Mouse (Mus musculus) forebrain, embryonic 13.5 days (tissue): ENCODE measurements around the gene Dkk3. TPM values are rescaled to one million over a fixed set of nuclear protein-coding genes. Genes with fewer than 3 reads are reported as not detected.

Experiments
- ATAC-seq: fragments of 200-750 bp; cut with Nextera tagmentation; 2 replicates; pipeline ENCODE4 v1.8.0; 2017
- H3K27ac ChIP-seq: fragments of 300-500 bp; sonication (generic); 2 replicates; pipeline ENCODE4 v1.5.1; 2015; ENCODE audit warnings: inconsistent platforms, mild to moderate bottlenecking, moderate library complexity
- H3K27me3 ChIP-seq: fragments of 300-500 bp; sonication (generic); 2 replicates; pipeline ENCODE4 v1.6.1; 2015; ENCODE audit warnings: mild to moderate bottlenecking, inconsistent platforms
- H3K36me3 ChIP-seq: fragments of 300-500 bp; sonication (generic); 2 replicates; pipeline ENCODE4 v1.6.1; 2015; ENCODE audit warnings: mild to moderate bottlenecking, inconsistent platforms; ENCODE audit not compliant: poor library complexity, severe bottlenecking
- H3K4me1 ChIP-seq: fragments of 300-500 bp; sonication (generic); 2 replicates; pipeline ENCODE4 v1.6.1; 2015; ENCODE audit warnings: inconsistent platforms
- H3K4me2 ChIP-seq: fragments of 300-500 bp; sonication (generic); 2 replicates; pipeline ENCODE4 v1.6.1; 2015; ENCODE audit warnings: inconsistent platforms, mild to moderate bottlenecking, moderate library complexity
- H3K4me3 ChIP-seq: fragments of 300-500 bp; sonication (generic); 2 replicates; pipeline ENCODE4 v1.5.1; 2015; ENCODE audit warnings: mild to moderate bottlenecking, inconsistent platforms
- H3K9ac ChIP-seq: fragments of 300-500 bp; sonication (generic); 2 replicates; pipeline ENCODE4 v1.6.1; 2015; ENCODE audit warnings: mild to moderate bottlenecking, inconsistent platforms
- H3K9me3 ChIP-seq: fragments of 300-500 bp; sonication (generic); replicated peaks from 2 replicates; pipeline ENCODE4 v1.6.1; 2016; ENCODE audit warnings: inconsistent platforms
- WGBS: fragments of 180-500 bp; shearing (Covaris S2); methylation state at CpG from one replicate; pipeline ENCODE4 v1.1.7; 2015; 5-methylcytosine and 5-hydroxymethylcytosine counted together
- polyA plus RNA-seq: library from polyadenylated mRNA; unstranded; fragments of >200 nt; fragmentation: Nextera tagmentation; extraction: Ambion mirVana; gene quantifications from 2 replicates; pipeline ENCODE4 v1.2.1, GENCODE M21; 2015

Gene Dkk3
- polyA plus RNA-seq, 1 experiment from 2014 or later, result 16.0 TPM

DNA sequence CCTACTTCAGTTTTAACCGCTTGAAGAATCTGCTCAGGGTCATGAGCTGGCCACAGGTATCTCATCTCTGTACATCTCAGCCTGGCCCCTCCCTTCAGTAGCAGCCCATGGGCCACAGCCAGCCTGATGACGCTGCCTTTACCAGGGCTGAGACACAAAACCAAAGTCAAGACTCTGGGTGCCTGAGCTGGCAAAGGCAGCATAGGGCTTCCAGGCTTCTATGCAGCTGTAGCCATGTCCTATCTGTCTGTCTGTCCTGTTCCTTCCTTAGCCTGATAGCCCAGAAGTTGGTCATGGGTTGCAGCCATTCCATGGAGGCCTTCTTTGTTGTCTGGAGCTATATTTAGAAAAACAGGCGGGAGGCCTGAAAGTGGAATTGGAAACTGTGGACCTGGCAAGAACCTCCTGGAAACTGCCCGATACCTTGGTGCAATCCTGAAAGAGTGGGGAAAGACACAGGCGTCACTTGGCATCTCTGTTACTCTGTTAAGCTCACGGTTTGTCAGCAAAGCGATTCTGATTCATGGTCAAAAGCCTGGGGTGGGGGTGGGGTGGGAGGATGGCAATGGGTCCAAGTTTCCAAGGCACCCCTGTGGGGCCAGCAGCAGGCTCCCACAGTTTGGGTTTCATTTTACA lies 33.1 kb downstream of the Dkk3 start:
- no peak for ATAC-seq
- H3K4me3 ChIP-seq, result no peak overlapping the region
- H3K9ac ChIP-seq, result no peak overlapping the region
- WGBS, result 88% methylated on average over 7 of the region's 7 CpGs
- H3K27ac ChIP-seq, result no peak overlapping the region
- H3K36me3 ChIP-seq, result no peaks in the 10 kb centered on the region
- H3K27me3 ChIP-seq, result no peaks in the 10 kb centered on the region
- 0 out of 2 replicates have a peak, but pooled peaks cover 13% of the 10 kb centered on the region for H3K4me1 ChIP-seq
- no peaks in the 10 kb centered on the region for H3K9me3 ChIP-seq
- no peak overlapping the region for H3K4me2 ChIP-seq

DNA sequence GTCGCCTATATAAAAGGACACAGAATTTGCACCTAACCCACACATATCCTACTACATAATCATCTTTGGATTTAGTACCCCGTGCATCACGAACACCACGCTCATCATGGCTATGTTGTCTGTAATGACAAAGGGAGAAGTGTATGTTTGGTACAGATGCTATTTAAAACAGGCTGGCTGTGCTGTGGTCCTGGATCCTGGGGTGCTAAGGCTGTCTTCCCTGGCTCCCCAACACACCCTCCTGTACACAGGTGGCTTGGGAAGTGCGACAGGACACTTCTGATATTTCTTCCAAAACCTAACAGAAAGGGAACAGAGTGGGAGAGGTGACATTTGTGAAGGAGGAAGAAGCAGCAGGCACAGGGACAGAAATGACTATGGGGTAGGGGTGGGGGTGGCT lies 35.2 kb downstream of the Dkk3 start:
- Histone ChIP-seq H3K4me2 (no peak overlapping the region), H3K9me3 (no peaks in the 10 kb centered on the region), H3K4me1 (0 out of 2 replicates have a peak, but pooled peaks cover 22% of the 10 kb centered on the region), H3K4me3 (no peak overlapping the region), H3K9ac (no peak overlapping the region), H3K27ac (no peak overlapping the region), H3K36me3 (no peaks in the 10 kb centered on the region), H3K27me3 (no peaks in the 10 kb centered on the region)
- 91% methylated on average over 5 of the region's 5 CpGs for WGBS
- ATAC-seq, result no peak

DNA sequence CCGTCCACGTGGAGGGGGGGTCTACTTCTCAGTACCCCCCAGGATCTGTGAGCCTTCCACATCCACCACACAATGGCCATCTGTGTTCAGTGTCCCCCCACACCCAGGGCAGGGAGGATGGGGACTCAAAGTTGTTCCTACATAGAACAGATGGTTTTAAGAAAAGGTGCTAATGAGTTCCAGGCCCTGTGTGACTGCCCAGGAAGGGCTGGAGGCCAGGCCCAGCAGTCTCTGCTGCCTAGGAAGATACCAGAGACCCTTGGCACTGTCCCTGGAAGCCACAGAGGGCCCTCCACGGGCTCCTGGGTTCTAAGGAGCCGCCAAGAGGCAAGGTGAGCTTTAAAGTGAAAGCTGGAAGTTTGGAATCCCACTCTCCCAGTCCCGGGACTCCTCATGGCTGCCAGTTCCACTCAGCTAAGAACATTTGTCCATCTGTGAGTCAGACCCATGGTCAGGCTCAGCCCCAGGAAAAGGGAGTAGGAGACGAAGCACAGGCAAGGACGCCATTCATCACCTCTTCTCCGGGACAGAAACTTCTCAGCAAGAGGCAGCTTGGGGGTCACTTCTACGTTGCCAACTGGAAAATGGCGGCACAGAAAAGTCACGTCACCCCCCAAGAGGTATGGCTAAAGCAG lies 36.9 kb downstream of the Dkk3 start:
- Histone ChIP-seq H3K27me3 (no peaks in the 10 kb centered on the region), H3K4me2 (no peak overlapping the region), H3K9me3 (no peaks in the 10 kb centered on the region), H3K4me3 (no peak overlapping the region), H3K9ac (no peak overlapping the region), H3K27ac (peak overlapping the region; percentile 19; the same call in 1 of the 2 replicates), H3K36me3 (no peaks in the 10 kb centered on the region), H3K4me1 (0 out of 2 replicates have a peak, but pooled peaks cover 22% of the 10 kb centered on the region)
- 0 out of 2 replicates have a peak, but pooled peaks have one; percentile 24 for ATAC-seq
- WGBS, result 87% methylated on average over 11 of the region's 11 CpGs

DNA sequence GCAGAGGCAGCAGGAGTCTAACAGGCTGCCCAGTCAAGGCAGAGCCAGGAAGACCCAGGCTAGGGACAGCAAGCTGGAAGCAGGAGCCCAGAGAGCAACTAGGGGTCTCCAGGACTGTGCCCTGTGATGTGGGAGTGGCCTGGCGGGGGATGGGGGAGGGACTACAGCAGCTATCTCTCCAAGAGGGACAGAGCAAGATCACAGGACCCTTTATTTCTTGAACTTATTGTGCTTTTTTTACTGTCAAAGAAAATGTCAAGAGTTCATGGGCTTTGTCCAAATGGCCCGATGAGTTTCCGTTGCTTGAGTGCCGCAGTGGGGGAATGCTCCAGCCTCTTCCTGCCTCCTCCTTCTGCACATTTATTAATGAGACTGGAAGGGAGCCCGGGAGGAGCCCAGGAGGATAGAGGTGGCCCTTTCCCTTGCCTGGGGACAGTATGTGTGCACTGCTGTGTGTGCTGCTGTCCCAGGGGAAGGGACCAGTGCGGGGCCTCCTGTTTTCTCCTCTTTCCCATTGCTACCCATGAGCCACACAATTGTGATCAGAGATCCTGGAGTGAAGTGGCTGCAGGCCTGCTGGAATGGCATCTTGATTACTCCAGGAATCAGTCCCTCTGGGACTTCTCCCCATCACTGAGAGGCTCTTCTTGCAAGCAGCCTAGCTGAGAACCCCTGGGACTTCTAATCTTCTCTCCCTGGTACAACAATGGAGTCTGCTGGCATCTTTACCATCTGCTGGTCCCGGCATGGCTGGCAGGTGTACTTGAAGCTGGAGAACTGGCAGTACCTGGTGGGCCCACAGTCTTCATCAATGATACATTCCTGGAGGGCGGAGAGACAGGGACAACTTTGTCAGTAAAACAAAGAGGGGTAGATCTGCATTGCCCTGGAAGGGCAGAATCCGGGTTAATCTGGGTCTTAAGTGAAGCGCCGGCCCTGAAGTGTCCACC lies 37.7 kb downstream of the Dkk3 start:
- Histone ChIP-seq H3K27me3 (no peaks in the 10 kb centered on the region), H3K27ac (peak overlapping the region; percentile 19; the same call in 1 of the 2 replicates), H3K4me3 (no peak overlapping the region), H3K4me1 (0 out of 2 replicates have a peak, but pooled peaks cover 22% of the 10 kb centered on the region), H3K36me3 (0 out of 2 replicates have a peak, but pooled peaks cover 3% of the 10 kb centered on the region), H3K9ac (no peak overlapping the region), H3K4me2 (no peak overlapping the region), H3K9me3 (no peaks in the 10 kb centered on the region)
- no peak for ATAC-seq
- WGBS, result 70% methylated on average over 11 of the region's 11 CpGs

DNA sequence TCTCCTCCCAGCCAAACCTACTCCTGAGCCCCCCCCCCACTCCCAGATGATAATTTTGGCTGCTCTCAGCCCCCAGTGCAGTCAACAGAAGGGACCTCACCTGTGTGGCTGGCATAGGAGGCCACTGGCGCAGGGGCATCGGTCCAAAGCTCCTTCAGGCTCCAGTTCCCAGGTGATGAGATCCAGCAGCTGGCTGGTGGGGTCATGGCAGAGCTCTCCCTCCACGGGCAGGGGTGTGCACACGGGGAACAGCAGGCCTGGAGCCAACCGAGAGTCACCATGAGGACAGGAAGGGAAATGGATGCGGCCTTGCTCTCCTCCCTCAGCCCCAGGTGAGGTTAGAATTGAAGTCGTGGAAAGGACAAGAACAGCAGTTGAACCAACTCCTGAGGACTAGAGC lies 39.6 kb downstream of the Dkk3 start:
- WGBS, result 84% methylated on average over 7 of the region's 7 CpGs
- H3K4me1 ChIP-seq, result 0 out of 2 replicates have a peak, but pooled peaks cover 22% of the 10 kb centered on the region
- no peak for ATAC-seq

DNA sequence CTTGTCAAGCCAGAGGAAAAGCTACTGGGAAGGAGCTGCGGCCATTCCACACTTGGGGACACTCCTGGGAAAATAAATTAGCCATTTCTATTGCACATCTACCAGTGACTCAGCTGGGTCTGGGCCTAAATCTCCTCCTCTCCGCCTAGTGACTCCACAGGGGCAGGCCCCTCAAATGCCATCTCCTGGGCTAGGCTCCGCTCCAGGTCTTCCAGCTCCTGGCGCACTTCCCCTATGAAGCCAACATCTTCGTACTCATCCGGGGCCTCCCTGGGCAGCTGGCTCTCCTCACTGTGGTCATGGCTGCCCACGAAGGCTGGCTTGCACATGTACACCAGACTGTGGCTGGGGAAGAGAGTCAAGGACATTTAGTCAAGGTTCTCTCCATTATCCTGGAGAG lies 40.8 kb downstream of the Dkk3 start:
- no peak for ATAC-seq
- Histone ChIP-seq H3K27ac (no peak overlapping the region), H3K4me1 (0 out of 2 replicates have a peak, but pooled peaks cover 22% of the 10 kb centered on the region), H3K36me3 (peaks cover 7% of the 10 kb centered on the region), H3K4me3 (no peak overlapping the region), H3K4me2 (no peak overlapping the region), H3K27me3 (no peaks in the 10 kb centered on the region), H3K9me3 (no peaks in the 10 kb centered on the region), H3K9ac (no peak overlapping the region)
- 98% methylated on average over 7 of the region's 7 CpGs for WGBS

More for the DNA sequence above, 39.6 kb downstream of the Dkk3 start:
- Histone ChIP-seq H3K9me3 (no peaks in the 10 kb centered on the region), H3K4me2 (no peak overlapping the region), H3K27me3 (no peaks in the 10 kb centered on the region), H3K9ac (no peak overlapping the region), H3K36me3 (peaks cover 6% of the 10 kb centered on the region; the same call in 1 of the 2 replicates), H3K27ac (no peak overlapping the region), H3K4me3 (no peak overlapping the region)

DNA sequence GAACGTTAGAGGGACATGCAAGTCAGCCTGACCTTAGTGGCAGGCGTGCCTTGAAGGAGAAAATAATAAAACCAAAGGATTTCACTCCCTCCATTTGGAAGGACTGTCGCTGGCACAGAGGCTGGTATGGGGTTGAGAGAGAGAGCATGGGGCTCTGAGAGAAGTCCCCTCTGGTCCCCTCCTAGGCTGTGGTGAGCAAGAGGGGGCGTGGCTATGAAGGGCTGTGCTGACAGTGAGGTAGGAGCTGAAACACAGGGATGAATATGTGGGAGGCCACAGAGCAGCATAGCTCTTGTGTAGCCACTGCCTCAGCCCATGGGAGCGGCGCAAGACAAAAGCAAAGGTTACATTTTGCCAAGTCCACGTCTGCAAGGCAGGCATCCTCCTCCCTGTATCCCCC lies 41.4 kb downstream of the Dkk3 start:
- Histone ChIP-seq H3K4me3 (no peak overlapping the region), H3K27me3 (no peaks in the 10 kb centered on the region), H3K27ac (no peak overlapping the region), H3K9me3 (no peaks in the 10 kb centered on the region), H3K4me1 (0 out of 2 replicates have a peak, but pooled peaks cover 22% of the 10 kb centered on the region), H3K9ac (no peak overlapping the region), H3K4me2 (no peak overlapping the region), H3K36me3 (peaks cover 12% of the 10 kb centered on the region)
- 82% methylated on average over 7 of the region's 7 CpGs for WGBS
- no peak for ATAC-seq

DNA sequence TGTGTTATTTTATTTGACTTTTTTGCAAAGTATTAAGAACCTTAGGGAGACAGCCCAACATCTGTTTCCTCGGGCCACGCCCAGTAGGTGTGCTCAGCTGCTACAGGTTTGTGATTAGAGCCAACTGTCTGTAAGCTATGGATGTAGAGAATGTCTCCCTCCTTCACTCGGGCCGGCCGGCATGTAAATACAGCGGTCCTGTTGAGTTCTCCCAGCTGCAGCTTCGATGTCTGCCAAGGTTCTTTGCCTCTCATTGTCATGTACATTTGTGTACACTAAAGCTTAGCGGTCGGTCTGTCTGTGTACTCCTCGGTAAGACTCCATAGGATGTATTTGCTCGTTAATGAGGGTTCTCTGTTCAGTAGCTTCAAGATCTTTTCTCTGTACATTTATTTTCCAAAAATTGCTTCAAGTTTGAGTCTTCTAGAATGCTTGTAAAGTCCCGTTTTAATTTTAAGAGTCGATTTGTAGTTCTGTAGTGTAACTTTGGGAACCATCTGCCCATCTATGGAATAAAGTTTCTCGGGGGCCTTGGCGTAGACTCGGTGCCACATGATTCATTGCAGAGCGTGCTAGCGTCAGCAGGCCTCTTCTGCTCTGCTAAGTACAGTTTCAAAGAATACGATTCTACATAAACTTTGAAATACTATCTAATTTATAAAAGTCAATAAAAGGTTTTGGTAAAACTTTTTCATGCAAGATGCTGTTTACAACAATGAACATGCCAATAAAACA lies 48.1 kb downstream of the Dkk3 start:
- 85% methylated on average over 19 of the region's 19 CpGs for WGBS
- no peak for ATAC-seq

DNA sequence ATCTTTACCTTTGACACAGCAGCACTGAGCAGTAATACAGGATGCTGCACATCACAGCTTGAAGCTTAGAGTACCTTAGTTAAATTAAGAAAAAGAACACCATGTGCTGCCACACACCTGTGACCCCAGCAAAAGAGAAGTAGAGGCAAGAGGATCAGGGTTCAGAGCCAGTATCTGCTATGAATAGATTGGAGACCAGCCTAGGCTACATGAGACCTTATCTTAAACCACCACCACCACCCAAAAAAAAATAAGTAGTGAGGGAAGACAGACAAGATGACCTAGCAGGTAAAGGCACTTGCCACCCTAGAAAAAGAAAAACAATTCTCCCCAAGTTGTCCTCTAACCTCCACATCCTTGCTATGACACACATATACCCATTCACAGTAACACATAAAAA lies 50.1 kb downstream of the Dkk3 start:
- Histone ChIP-seq H3K4me3 (no peak overlapping the region), H3K4me2 (no peak overlapping the region), H3K9ac (no peak overlapping the region), H3K27me3 (no peaks in the 10 kb centered on the region), H3K4me1 (no peaks in the 10 kb centered on the region), H3K9me3 (no peaks in the 10 kb centered on the region), H3K27ac (no peak overlapping the region), H3K36me3 (peaks cover 85% of the 10 kb centered on the region)
- no peak for ATAC-seq

More for the DNA sequence above, 48.1 kb downstream of the Dkk3 start:
- no peaks in the 10 kb centered on the region for H3K27me3 ChIP-seq
- H3K4me2 ChIP-seq, result no peak overlapping the region
- no peaks in the 10 kb centered on the region for H3K4me1 ChIP-seq
- H3K36me3 ChIP-seq, result peaks cover 71% of the 10 kb centered on the region
- no peak overlapping the region for H3K4me3 ChIP-seq
- H3K9ac ChIP-seq, result no peak overlapping the region
- no peaks in the 10 kb centered on the region for H3K9me3 ChIP-seq
- no peak overlapping the region for H3K27ac ChIP-seq

DNA sequence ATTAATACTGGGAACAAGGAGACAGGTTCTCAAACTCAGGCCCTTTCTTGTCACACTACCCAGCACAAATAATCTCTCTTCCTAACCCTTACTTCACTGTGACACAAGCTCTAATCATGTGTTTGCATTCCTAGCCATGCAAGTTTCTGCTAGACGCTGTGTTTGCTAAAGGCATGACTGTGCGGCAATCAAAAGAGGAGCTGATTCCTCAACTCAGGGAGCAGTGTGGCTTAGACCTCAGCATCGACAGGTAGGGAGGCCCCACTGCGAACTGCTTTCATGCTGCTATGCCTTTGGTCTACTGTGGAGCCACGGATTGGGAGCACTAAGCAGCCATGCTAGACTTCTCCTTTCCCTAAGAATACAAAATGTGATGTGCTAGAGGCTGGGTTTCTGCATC lies 55.0 kb downstream of the Dkk3 start:
- WGBS, result 86% methylated on average over 5 of the region's 5 CpGs
- H3K4me1 ChIP-seq, result no peaks in the 10 kb centered on the region
- H3K4me2 ChIP-seq, result no peak overlapping the region
- no peak for ATAC-seq
- H3K36me3 ChIP-seq, result peaks cover 90% of the 10 kb centered on the region
- no peak overlapping the region for H3K4me3 ChIP-seq
- H3K9ac ChIP-seq, result no peak overlapping the region
- no peak overlapping the region for H3K27ac ChIP-seq
- no peaks in the 10 kb centered on the region for H3K9me3 ChIP-seq
- no peaks in the 10 kb centered on the region for H3K27me3 ChIP-seq

DNA sequence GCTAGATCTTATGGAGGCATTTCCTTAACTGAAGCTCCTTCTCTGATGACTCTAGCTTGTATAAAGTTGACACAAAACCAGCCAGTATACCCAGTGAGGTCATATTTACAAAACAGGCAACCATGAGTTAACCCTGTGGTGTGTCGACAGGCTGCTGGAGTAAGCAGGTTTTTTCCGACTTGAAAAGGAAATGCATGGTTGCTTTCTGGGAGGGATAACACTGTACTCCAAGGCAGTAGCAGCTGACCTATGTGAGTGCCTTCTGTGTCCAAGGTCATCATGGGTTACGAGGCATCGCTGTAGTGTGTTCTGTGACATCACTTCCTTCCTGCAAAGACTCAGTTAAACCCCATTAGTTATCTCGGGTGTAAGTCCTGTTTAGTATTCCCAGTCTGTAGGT lies 55.9 kb downstream of the Dkk3 start:
- H3K36me3 ChIP-seq, result peaks cover 90% of the 10 kb centered on the region
- H3K27ac ChIP-seq, result no peak overlapping the region
- no peaks in the 10 kb centered on the region for H3K9me3 ChIP-seq
- H3K27me3 ChIP-seq, result no peaks in the 10 kb centered on the region
- H3K4me3 ChIP-seq, result no peak overlapping the region
- no peak overlapping the region for H3K9ac ChIP-seq
- no peak for ATAC-seq
- H3K4me2 ChIP-seq, result no peak overlapping the region
- H3K4me1 ChIP-seq, result no peaks in the 10 kb centered on the region
- 93% methylated on average over 5 of the region's 5 CpGs for WGBS
